Mouse (Mus musculus) embryonic facial prominence, embryonic 10.5 days (tissue): ENCODE measurements around the gene Ttc25. TPM values are rescaled to one million over a fixed set of nuclear protein-coding genes. Genes with fewer than 3 reads are reported as not detected.
"Not testable (repeated sequence)": the region's sequence is repeated elsewhere in the genome, so short reads cannot be mapped to it uniquely, and the experiment has no call there.

Experiments used
- DNase-seq: peaks from one replicate; pipeline ENCODE4 v3.0.0-alpha.2; 2017; ENCODE audit warnings: low spot score
- H3K27ac ChIP-seq: fragments of 300-500 bp; sonication (generic); replicated peaks from 2 replicates; pipeline ENCODE4 v1.5.1; 2016; ENCODE audit warnings: mild to moderate bottlenecking
- H3K27me3 ChIP-seq: fragments of 300-500 bp; sonication (generic); replicated peaks from 2 replicates; pipeline ENCODE4 v1.6.1; 2016; ENCODE audit warnings: low read depth, mild to moderate bottlenecking; ENCODE audit not compliant: poor library complexity, severe bottlenecking
- H3K36me3 ChIP-seq: fragments of 300-500 bp; sonication (generic); replicated peaks from 2 replicates; pipeline ENCODE4 v1.6.1; 2016; ENCODE audit warnings: mild to moderate bottlenecking, moderate library complexity
- H3K4me1 ChIP-seq: fragments of 300-500 bp; sonication (generic); 2 replicates; pipeline ENCODE4 v1.6.1; 2016
- H3K4me3 ChIP-seq: fragments of 300-500 bp; sonication (generic); 2 replicates; pipeline ENCODE4 v1.5.1; 2016; ENCODE audit warnings: mild to moderate bottlenecking, moderate library complexity
- H3K9me3 ChIP-seq: fragments of 300-500 bp; sonication (generic); 2 replicates; pipeline ENCODE4 v1.6.1; 2016; ENCODE audit warnings: mild to moderate bottlenecking
- WGBS: fragments of 180-500 bp; shearing (Covaris S2); methylation state at CpG from one replicate; pipeline ENCODE4 v1.1.7; 2016; 5-methylcytosine and 5-hydroxymethylcytosine counted together
- polyA plus RNA-seq: library from polyadenylated mRNA; unstranded; fragments of >200 nt; fragmentation: Nextera tagmentation; extraction: Ambion mirVana; gene quantifications from 2 replicates; pipeline ENCODE4 v1.2.1, GENCODE M21; 2016

Gene Ttc25
- polyA plus RNA-seq, 1 experiment from 2014 or later = 1.4 TPM

GRCm38 (mm10) chr11:100519188-100519587 is 26.2 kb upstream of the Ttc25 start:
- Histone ChIP-seq H3K9me3 (no peaks in the 10 kb centered on the region), H3K27me3 (no peaks in the 10 kb centered on the region), H3K4me1 (peaks cover 2% of the 10 kb centered on the region), H3K27ac (no peak overlapping the region), H3K4me3 (no peak overlapping the region), H3K36me3 (peaks cover 100% of the 10 kb centered on the region)
- DNase-seq = no peak
- 78% methylated on average over 7 of the region's 7 CpGs for WGBS

- Histone ChIP-seq H3K36me3 (peaks cover 97% of the 10 kb centered on the region), H3K4me1 (peaks cover 18% of the 10 kb centered on the region), H3K4me3 (no peak overlapping the region), H3K27me3 (no peaks in the 10 kb centered on the region), H3K27ac (no peak overlapping the region), H3K9me3 (no peaks in the 10 kb centered on the region)
- WGBS = 85% methylated on average over 15 of the region's 15 CpGs
- DNase-seq = no peak
These were observed 24.6 kb upstream of the Ttc25 start for GRCm38 (mm10) chr11:100520838-100521237.

- no peaks in the 10 kb centered on the region for H3K9me3 ChIP-seq
- DNase-seq = no peak
- WGBS = 83% methylated on average over 5 of the region's 5 CpGs
- H3K36me3 ChIP-seq = peaks cover 62% of the 10 kb centered on the region
- H3K4me3 ChIP-seq = peak overlapping the region; percentile 72; the same call in 1 of the 2 replicates
- H3K27me3 ChIP-seq = no peaks in the 10 kb centered on the region
- peaks cover 45% of the 10 kb centered on the region for H3K4me1 ChIP-seq
- H3K27ac ChIP-seq = 0 out of 2 replicates have a peak overlapping the region, but pooled peaks have one; percentile 95
These were observed 21.0 kb upstream of the Ttc25 start for GRCm38 (mm10) chr11:100524358-100524757.

DNA sequence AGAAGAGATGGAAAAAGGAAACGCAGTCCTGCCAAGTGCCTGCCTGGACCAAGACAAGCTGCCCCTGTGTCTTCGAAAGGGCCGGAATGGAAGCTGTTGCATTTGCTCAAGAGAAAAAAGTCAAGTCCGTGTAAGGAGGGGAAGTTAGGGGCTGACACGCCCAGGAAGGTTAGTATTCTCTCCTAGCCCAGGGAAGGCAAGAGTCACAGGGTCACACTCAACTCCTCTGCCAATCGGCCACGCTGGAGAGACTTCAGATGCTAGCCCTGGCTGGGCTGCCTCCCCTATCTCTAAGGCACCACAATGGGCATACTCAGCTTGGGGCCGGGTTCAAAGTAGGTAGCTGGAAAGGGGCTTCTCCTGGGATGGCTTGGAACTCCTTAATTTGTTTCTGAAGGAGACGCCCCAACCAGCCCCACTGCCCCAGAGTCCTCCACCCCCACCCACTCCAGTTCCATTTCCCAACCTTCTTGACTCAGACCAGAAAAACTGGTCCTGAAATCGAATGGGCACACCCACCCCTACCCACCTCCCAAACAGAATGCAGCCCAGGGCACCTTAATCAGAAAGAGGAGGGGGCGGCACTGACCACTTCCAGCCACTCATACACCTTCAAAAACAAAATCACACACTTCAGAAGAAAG is 20.3 kb upstream of the Ttc25 start:
- peak overlapping the region; percentile 95 for H3K27ac ChIP-seq
- H3K9me3 ChIP-seq = no peaks in the 10 kb centered on the region
- H3K4me1 ChIP-seq = peaks cover 45% of the 10 kb centered on the region
- H3K27me3 ChIP-seq = no peaks in the 10 kb centered on the region
- H3K4me3 ChIP-seq = peak overlapping the region; percentile 72
- no peak for DNase-seq
- 48% methylated on average over 11 of the region's 11 CpGs for WGBS
- H3K36me3 ChIP-seq = peaks cover 54% of the 10 kb centered on the region

DNA sequence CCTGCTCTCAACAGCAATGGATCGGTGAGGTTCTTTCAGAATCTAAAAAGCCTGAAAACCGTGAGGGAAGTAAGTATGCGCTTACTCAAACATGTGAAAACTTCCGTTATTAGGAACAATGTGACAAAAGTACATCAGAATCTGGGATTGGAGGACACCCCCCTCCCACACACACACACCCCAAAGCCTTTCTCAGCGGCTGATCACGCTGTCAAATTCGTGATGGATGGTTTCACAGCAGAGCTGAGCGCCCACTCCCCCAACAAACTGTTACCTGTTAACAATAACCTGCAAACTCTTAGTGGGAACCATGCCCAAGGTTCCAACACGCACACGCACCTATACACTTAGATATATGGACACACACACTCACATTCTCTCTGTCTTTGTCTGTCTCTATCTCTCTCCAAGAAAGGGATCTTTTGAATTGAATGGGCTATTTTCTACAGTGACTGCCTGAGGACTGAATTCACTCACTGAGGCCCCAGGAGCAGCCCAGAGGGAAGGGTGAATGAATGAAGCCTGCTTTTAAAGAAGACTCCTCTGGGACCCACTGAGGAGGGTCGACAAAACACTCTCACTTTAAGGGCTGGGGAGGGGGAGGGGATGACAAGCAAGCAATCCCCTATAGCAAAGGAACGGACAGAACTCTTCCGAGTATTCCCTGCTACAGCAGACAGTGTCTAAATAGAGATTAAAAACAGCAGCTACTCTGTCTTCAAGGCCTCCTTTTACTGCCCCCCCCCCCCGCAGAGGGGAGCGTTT is 19.2 kb upstream of the Ttc25 start:
- 8% methylated on average over 15 of the region's 15 CpGs for WGBS
- peak overlapping the region; percentile 95 for H3K27ac ChIP-seq
- DNase-seq = no peak

GRCm38 (mm10) chr11:100527066-100527457 is 18.3 kb upstream of the Ttc25 start:
- H3K36me3 ChIP-seq = peaks cover 35% of the 10 kb centered on the region
- H3K4me3 ChIP-seq = peak overlapping the region; percentile 72
- no peaks in the 10 kb centered on the region for H3K9me3 ChIP-seq
- peak overlapping the region; percentile 95 for H3K27ac ChIP-seq
- peaks cover 45% of the 10 kb centered on the region for H3K4me1 ChIP-seq
- DNase-seq = peak; percentile 79
- under 1% methylated on average over 26 of the region's 26 CpGs for whole genome bisulfite sequencing
- no peaks in the 10 kb centered on the region for H3K27me3 ChIP-seq

More for the DNA sequence above, 19.2 kb upstream of the Ttc25 start:
- H3K9me3 ChIP-seq = no peaks in the 10 kb centered on the region
- peaks cover 43% of the 10 kb centered on the region for H3K36me3 ChIP-seq
- H3K4me1 ChIP-seq = peaks cover 45% of the 10 kb centered on the region
- H3K4me3 ChIP-seq = peak overlapping the region; percentile 72
- no peaks in the 10 kb centered on the region for H3K27me3 ChIP-seq

DNA sequence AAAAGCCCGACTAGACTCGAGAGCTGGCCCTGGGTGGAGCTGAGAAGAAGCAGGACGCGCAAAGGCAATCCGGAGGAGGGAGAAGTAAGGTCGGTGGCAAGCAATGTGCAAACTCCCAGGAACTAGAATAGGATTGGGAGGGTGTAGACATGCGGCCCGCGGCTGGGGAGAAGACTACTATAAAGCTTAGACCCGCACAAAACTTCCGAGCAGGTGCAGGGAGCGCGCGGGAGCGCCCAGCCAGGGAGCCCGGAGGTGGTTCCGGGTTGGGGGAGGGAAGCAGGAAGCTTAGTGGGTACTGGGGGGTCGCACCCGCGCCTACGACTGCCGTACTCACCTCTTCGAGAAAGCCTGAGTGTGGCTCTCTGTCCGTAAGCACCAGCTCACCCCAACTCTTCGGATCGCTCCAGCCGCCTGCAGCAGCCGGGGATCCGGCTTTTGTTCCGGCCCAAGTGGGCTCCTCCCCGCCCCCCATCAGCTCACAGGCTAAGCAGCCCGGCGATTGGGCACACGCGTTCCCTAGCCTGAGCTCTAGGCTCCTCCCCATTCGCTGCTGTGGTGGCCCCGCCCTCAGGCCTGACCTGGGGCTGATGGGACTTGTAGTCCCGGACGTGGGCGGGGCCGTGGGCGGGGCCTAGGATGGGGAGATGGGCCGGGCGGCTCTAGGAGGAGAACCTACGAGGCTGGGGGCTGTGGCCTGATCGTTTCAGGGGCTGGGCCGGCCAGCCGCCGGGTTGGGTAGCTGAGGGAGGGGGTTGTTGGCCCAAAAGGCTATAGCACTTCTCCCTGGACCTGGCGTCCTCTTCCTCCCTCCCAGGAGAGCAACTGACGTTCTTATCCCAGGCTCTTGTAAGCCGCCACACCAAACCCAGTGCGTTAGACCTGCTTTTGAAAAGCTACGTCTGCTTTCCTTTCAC is 17.7 kb upstream of the Ttc25 start, which contains the start of gene Acly:
TSS of gene Acly (minus strand) at position 543 of the 917 bp plus-strand sequence.
- H3K36me3 ChIP-seq = peaks cover 28% of the 10 kb centered on the region
- peak within 1 kb of the TSS; percentile 95 for H3K27ac ChIP-seq
- under 1% methylated on average over 54 of the region's 54 CpGs for WGBS
- no peaks in the 10 kb centered on the region for H3K9me3 ChIP-seq
- H3K4me1 ChIP-seq = peaks cover 45% of the 10 kb centered on the region
- peak; percentile 100 for DNase-seq
- H3K4me3 ChIP-seq = peak within 1 kb of the TSS; percentile 72
- H3K27me3 ChIP-seq = no peaks in the 10 kb centered on the region

GRCm38 (mm10) chr11:100528375-100529165 is 16.8 kb upstream of the Ttc25 start:
- Histone ChIP-seq H3K4me1 (peaks cover 45% of the 10 kb centered on the region), H3K36me3 (peaks cover 20% of the 10 kb centered on the region), H3K4me3 (peak overlapping the region; percentile 72), H3K9me3 (no peaks in the 10 kb centered on the region), H3K27ac (peak overlapping the region; percentile 95), H3K27me3 (no peaks in the 10 kb centered on the region)
- no peak for DNase-seq
- 21% methylated on average over 19 of the region's 19 CpGs for WGBS

DNA sequence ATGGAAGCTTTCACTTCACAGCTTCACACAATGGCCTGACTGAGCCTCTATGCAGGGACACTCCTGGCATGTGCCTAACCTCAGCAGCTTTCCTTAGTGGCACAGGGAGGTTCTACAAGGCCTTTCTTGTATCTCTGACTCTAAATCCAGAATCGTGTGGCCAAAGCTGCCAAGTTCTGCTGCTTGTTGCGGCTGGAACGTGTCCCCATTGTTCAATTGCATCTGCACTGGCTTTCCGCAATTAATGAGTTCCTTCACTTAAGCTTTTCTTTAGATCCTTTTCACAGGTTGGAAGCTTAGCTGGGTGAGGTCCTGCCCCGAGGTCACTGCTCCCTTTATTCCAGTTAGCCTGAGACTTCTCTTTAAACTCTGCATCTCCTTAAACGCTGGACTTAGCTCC is 11.5 kb upstream of the Ttc25 start:
- H3K27me3 ChIP-seq = peaks cover 5% of the 10 kb centered on the region; the same call in 1 of the 2 replicates
- 55% methylated on average over 6 of the region's 6 CpGs for WGBS

DNA sequence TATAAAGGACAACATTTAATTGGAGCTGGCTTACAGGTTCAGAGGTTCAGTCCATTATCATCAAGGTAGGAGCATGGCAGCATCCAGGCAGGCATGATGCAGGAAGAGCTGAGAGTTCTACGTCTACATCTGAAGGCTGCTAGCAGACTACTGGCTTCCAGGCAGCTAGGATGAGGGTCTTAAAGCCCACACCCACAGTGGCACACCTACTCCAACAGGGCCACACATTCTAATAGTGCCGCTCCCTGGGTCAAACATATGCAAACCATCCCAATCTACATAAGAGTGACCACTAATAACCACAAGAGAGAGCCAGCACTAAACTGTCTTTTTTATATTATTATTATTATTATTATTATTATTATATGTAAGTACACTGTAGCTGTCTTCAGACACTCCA is 11.0 kb upstream of the Ttc25 start:
- H3K36me3 ChIP-seq, DNase-seq, H3K27me3 ChIP-seq, H3K27ac ChIP-seq, H3K4me1 ChIP-seq, H3K9me3 ChIP-seq, H3K4me3 ChIP-seq: not testable (repeated sequence)
- 82% methylated on average over 2 of the region's 2 CpGs for WGBS

More for the DNA sequence above, 11.5 kb upstream of the Ttc25 start:
- no peak for DNase-seq
- H3K4me1 ChIP-seq = peaks cover under 1% of the 10 kb centered on the region
- no peak overlapping the region for H3K4me3 ChIP-seq
- H3K27ac ChIP-seq = no peak overlapping the region
- H3K9me3 ChIP-seq = no peaks in the 10 kb centered on the region
- H3K36me3 ChIP-seq = no peaks in the 10 kb centered on the region

- H3K27ac ChIP-seq, H3K36me3 ChIP-seq, H3K9me3 ChIP-seq, DNase-seq, H3K4me3 ChIP-seq, H3K4me1 ChIP-seq, H3K27me3 ChIP-seq: not testable (repeated sequence)
- 85% methylated on average over 6 of the region's 6 CpGs for WGBS
These were observed 10.6 kb upstream of the Ttc25 start for GRCm38 (mm10) chr11:100534821-100535220.
